Mouse (Mus musculus) lung, postnatal 0 days (tissue): ENCODE measurements at regions not wholly inside any gene's neighbourhood (a gene's known extent, or its start where the extent isn't known, plus 50 kb on each side); places are given as distances from the start of the nearest gene placed in this dataset.

Experiments
- CTCF ChIP-seq: IDR thresholded peaks from 2 replicates; pipeline ENCODE4 v1.5.1; 2016; ENCODE audit warnings: antibody characterized with exemption, mild to moderate bottlenecking
- EP300 ChIP-seq: IDR thresholded peaks from 2 replicates; pipeline ENCODE4 v1.6.1; 2016; ENCODE audit warnings: antibody characterized with exemption, mild to moderate bottlenecking, control low read depth

- TF ChIP-seq EP300, result no peak
- TF ChIP-seq CTCF, result no peak
These were observed 159.0 kb downstream of the 1190002N15Rik start for GRCm38 (mm10) chr9:94378835-94379234.
